Mouse (Mus musculus) embryonic facial prominence, embryonic 11.5 days (tissue): ENCODE results near the gene Tekt1. TPM values are rescaled to one million over a fixed set of nuclear protein-coding genes. Genes with fewer than 3 reads are reported as not detected.
A peak's percentile ranks its signal among the peaks of the same experiment; 100 is the strongest.

Experiments used
- ATAC-seq: fragments of 200-750 bp; cut with Nextera tagmentation; replicated peaks from 2 replicates; pipeline ENCODE4 v1.8.0; 2017; ENCODE audit warnings: low read depth; ENCODE audit not compliant: insufficient number of reproducible peaks, low FRiP score, low TSS enrichment
- DNase-seq: peaks from one replicate; pipeline ENCODE4 v3.0.0-alpha.2; 2015; ENCODE audit warnings: low spot score
- H3K27ac ChIP-seq: fragments of 300-500 bp; sonication (generic); replicated peaks from 2 replicates; pipeline ENCODE4 v1.5.1; 2014; ENCODE audit warnings: mild to moderate bottlenecking, low read depth, low read length, control low read depth
- H3K27me3 ChIP-seq: fragments of 300-500 bp; sonication (generic); 2 replicates; pipeline ENCODE4 v1.6.1; 2014; ENCODE audit warnings: mild to moderate bottlenecking, low read length, moderate library complexity, mixed read lengths; ENCODE audit not compliant: control insufficient read depth, insufficient read depth
- H3K36me3 ChIP-seq: fragments of 300-500 bp; sonication (generic); replicated peaks from 2 replicates; pipeline ENCODE4 v1.6.1; 2014; ENCODE audit warnings: low read depth, mild to moderate bottlenecking, low read length, moderate library complexity, mixed read lengths; ENCODE audit not compliant: control insufficient read depth, insufficient read depth
- H3K4me1 ChIP-seq: fragments of 300-500 bp; sonication (generic); 2 replicates; pipeline ENCODE4 v1.6.1; 2014; ENCODE audit warnings: low read length, mixed read lengths; ENCODE audit not compliant: control insufficient read depth, insufficient read depth
- H3K4me2 ChIP-seq: fragments of 300-500 bp; sonication (generic); 2 replicates; pipeline ENCODE4 v1.6.1; 2014; ENCODE audit warnings: low read depth, mild to moderate bottlenecking, control low read depth, low read length, moderate library complexity
- H3K4me3 ChIP-seq: fragments of 300-500 bp; sonication (generic); 2 replicates; pipeline ENCODE4 v1.5.1; 2014; ENCODE audit warnings: low read depth, low read length, control low read depth
- H3K9ac ChIP-seq: fragments of 300-500 bp; sonication (generic); replicated peaks from 2 replicates; pipeline ENCODE4 v1.6.1; 2014; ENCODE audit warnings: mild to moderate bottlenecking, control low read depth, low read length
- H3K9me3 ChIP-seq: fragments of 300-500 bp; sonication (generic); replicated peaks from 2 replicates; pipeline ENCODE4 v1.6.1; 2016; ENCODE audit warnings: mild to moderate bottlenecking, low read length, inconsistent platforms, mixed read lengths; ENCODE audit not compliant: control insufficient read depth
- WGBS: fragments of 180-500 bp; shearing (Covaris S2); extraction: QIAGEN DNeasy Blood & Tissue Kit; methylation state at CpG from one replicate; pipeline ENCODE4 v1.1.7; 2014; 5-methylcytosine and 5-hydroxymethylcytosine counted together
- polyA plus RNA-seq: library from polyadenylated mRNA; unstranded; fragments of >200 nt; fragmentation: Nextera tagmentation; extraction: Ambion mirVana; gene quantifications from 2 replicates; pipeline ENCODE4 v1.2.1, GENCODE M21; 2014

Gene Tekt1
- polyA plus RNA-seq, 1 experiment from 2014 or later = 6.4 TPM

- DNase-seq = peak; percentile 45
- no peak overlapping the region for H3K27ac ChIP-seq
- WGBS = 66% methylated on average over 4 of the region's 4 CpGs
Measured at GRCm38 (mm10) chr11:72379351-72379750, 17.1 kb upstream of the Tekt1 start.

GRCm38 (mm10) chr11:72378222-72378621 lies 16.0 kb upstream of the Tekt1 start:
- Histone ChIP-seq H3K4me1 (no peaks in the 10 kb centered on the region), H3K27me3 (no peaks in the 10 kb centered on the region), H3K9me3 (no peaks in the 10 kb centered on the region), H3K36me3 (no peaks in the 10 kb centered on the region), H3K9ac (no peak overlapping the region), H3K4me2 (no peak overlapping the region), H3K4me3 (no peak overlapping the region), H3K27ac (no peak overlapping the region)
- DNase-seq (no peak), ATAC-seq (no peak)
- WGBS = 56% methylated on average over 7 of the region's 7 CpGs

More at GRCm38 (mm10) chr11:72379351-72379750, 17.1 kb upstream of the Tekt1 start:
- Histone ChIP-seq H3K36me3 (no peaks in the 10 kb centered on the region), H3K4me3 (no peak overlapping the region), H3K9me3 (no peaks in the 10 kb centered on the region), H3K4me2 (no peak overlapping the region), H3K4me1 (no peaks in the 10 kb centered on the region), H3K27me3 (no peaks in the 10 kb centered on the region), H3K9ac (no peak overlapping the region)
- ATAC-seq = no peak

- WGBS = 83% methylated on average over 2 of the region's 2 CpGs
- ATAC-seq (no peak), DNase-seq (no peak)
- Histone ChIP-seq H3K9ac (no peak overlapping the region), H3K4me2 (no peak overlapping the region), H3K27ac (no peak overlapping the region), H3K4me1 (no peaks in the 10 kb centered on the region), H3K36me3 (no peaks in the 10 kb centered on the region), H3K27me3 (no peaks in the 10 kb centered on the region), H3K9me3 (no peaks in the 10 kb centered on the region), H3K4me3 (no peak overlapping the region)
Measured at GRCm38 (mm10) chr11:72376562-72376961, 14.3 kb upstream of the Tekt1 start.

- WGBS = 37% methylated on average over 12 of the region's 12 CpGs
Measured at GRCm38 (mm10) chr11:72369904-72370672, 7.8 kb upstream of the Tekt1 start.

GRCm38 (mm10) chr11:72367934-72368674 lies 5.9 kb upstream of the Tekt1 start:
- no peak for DNase-seq
- Histone ChIP-seq H3K9ac (no peak overlapping the region), H3K4me3 (no peak overlapping the region), H3K4me1 (no peaks in the 10 kb centered on the region), H3K27ac (no peak overlapping the region; the same call in 1 of the 2 replicates), H3K9me3 (no peaks in the 10 kb centered on the region), H3K4me2 (no peak overlapping the region), H3K36me3 (no peaks in the 10 kb centered on the region), H3K27me3 (no peaks in the 10 kb centered on the region)
- WGBS = 34% methylated on average over 11 of the region's 11 CpGs
- ATAC-seq = no peak

More at GRCm38 (mm10) chr11:72369904-72370672, 7.8 kb upstream of the Tekt1 start:
- Histone ChIP-seq H3K27ac (no peak overlapping the region), H3K4me1 (no peaks in the 10 kb centered on the region), H3K36me3 (no peaks in the 10 kb centered on the region), H3K9ac (no peak overlapping the region), H3K9me3 (no peaks in the 10 kb centered on the region), H3K4me2 (no peak overlapping the region), H3K4me3 (no peak overlapping the region), H3K27me3 (no peaks in the 10 kb centered on the region)
- DNase-seq (peak; percentile 47), ATAC-seq (no peak)

- no peaks in the 10 kb centered on the region for H3K4me1 ChIP-seq
- no peak overlapping the region for H3K27ac ChIP-seq
- no peak overlapping the region for H3K4me3 ChIP-seq
- no peaks in the 10 kb centered on the region for H3K36me3 ChIP-seq
- H3K4me2 ChIP-seq = no peak overlapping the region
- no peak for ATAC-seq
- no peak for DNase-seq
- 85% methylated on average over 9 of the region's 9 CpGs for WGBS
- no peaks in the 10 kb centered on the region for H3K27me3 ChIP-seq
- H3K9me3 ChIP-seq = no peaks in the 10 kb centered on the region
- no peak overlapping the region for H3K9ac ChIP-seq
Measured at GRCm38 (mm10) chr11:72366126-72366525, 3.9 kb upstream of the Tekt1 start.

- DNase-seq (no peak), ATAC-seq (no peak)
- Histone ChIP-seq H3K9me3 (no peaks in the 10 kb centered on the region), H3K9ac (no peak overlapping the region), H3K36me3 (no peaks in the 10 kb centered on the region), H3K4me1 (no peaks in the 10 kb centered on the region), H3K27me3 (no peaks in the 10 kb centered on the region), H3K4me2 (no peak overlapping the region), H3K4me3 (no peak overlapping the region), H3K27ac (no peak overlapping the region)
- WGBS = 92% methylated on average over 5 of the region's 5 CpGs
Measured at GRCm38 (mm10) chr11:72364526-72364925, 2.3 kb upstream of the Tekt1 start.
